Mouse (Mus musculus) lung, embryonic 14.5 days (tissue): ENCODE results near the gene Prdm8. TPM values are rescaled to one million over a fixed set of nuclear protein-coding genes. Genes with fewer than 3 reads are reported as not detected.

Source experiments
- ATAC-seq: fragments of 200-750 bp; cut with Nextera tagmentation; 2 replicates; pipeline ENCODE4 v1.8.0; 2017; ENCODE audit warnings: mild to moderate bottlenecking, moderate TSS enrichment, moderate library complexity; ENCODE audit not compliant: insufficient read depth
- DNase-seq: peaks from one replicate; pipeline ENCODE4 v3.0.0-alpha.2; 2015
- H3K27ac ChIP-seq: fragments of 300-500 bp; sonication (generic); 2 replicates; pipeline ENCODE4 v1.5.1; 2014; ENCODE audit warnings: low read depth, mild to moderate bottlenecking, moderate library complexity
- H3K27me3 ChIP-seq: fragments of 300-500 bp; sonication (generic); 2 replicates; pipeline ENCODE4 v1.6.1; 2014; ENCODE audit warnings: low read length, control low read depth; ENCODE audit not compliant: insufficient read depth
- H3K36me3 ChIP-seq: fragments of 300-500 bp; sonication (generic); 2 replicates; pipeline ENCODE4 v1.6.1; 2014; ENCODE audit warnings: control low read depth; ENCODE audit not compliant: insufficient read depth
- H3K4me1 ChIP-seq: fragments of 300-500 bp; sonication (generic); 2 replicates; pipeline ENCODE4 v1.6.1; 2014; ENCODE audit warnings: antibody characterized with exemption, control low read depth; ENCODE audit not compliant: insufficient read depth
- H3K4me2 ChIP-seq: fragments of 300-500 bp; sonication (generic); 2 replicates; pipeline ENCODE4 v1.6.1; 2014; ENCODE audit warnings: mild to moderate bottlenecking
- H3K4me3 ChIP-seq: fragments of 300-500 bp; sonication (generic); 2 replicates; pipeline ENCODE4 v1.5.1; 2014; ENCODE audit warnings: low read depth, low read length
- H3K9ac ChIP-seq: fragments of 300-500 bp; sonication (generic); 2 replicates; pipeline ENCODE4 v1.6.1; 2014
- H3K9me3 ChIP-seq: fragments of 300-500 bp; sonication (generic); 2 replicates; pipeline ENCODE4 v1.6.1; 2016; ENCODE audit warnings: low read depth, low read length, control low read depth
- CTCF ChIP-seq: IDR thresholded peaks from 2 replicates; pipeline ENCODE4 v1.5.1; 2016; ENCODE audit warnings: antibody characterized with exemption, low read depth
- WGBS: fragments of 180-500 bp; shearing (Covaris S2); extraction: QIAGEN DNeasy Blood & Tissue Kit; methylation state at CpG from one replicate; pipeline ENCODE4 v1.1.7; 2014; 5-methylcytosine and 5-hydroxymethylcytosine counted together
- polyA plus RNA-seq: library from polyadenylated mRNA; unstranded; fragments of >200 nt; fragmentation: Nextera tagmentation; extraction: Ambion mirVana; gene quantifications from 2 replicates; pipeline ENCODE4 v1.2.1, GENCODE M21; 2014

Prdm8 gene
- polyA plus RNA-seq, 1 experiment from 2014 or later, result 1.1 TPM

- 0 out of 2 replicates have a peak, but pooled peaks cover 3% of the 10 kb centered on the region for H3K4me1 ChIP-seq
- TF ChIP-seq CTCF, result no peak
- H3K9ac ChIP-seq, result no peak overlapping the region
- no peaks in the 10 kb centered on the region for H3K36me3 ChIP-seq
- H3K4me2 ChIP-seq, result peak overlapping the region; percentile 70
- ATAC-seq (no peak), DNase-seq (peak; percentile 28)
- H3K27me3 ChIP-seq, result peaks cover 75% of the 10 kb centered on the region
- peak overlapping the region; percentile 48 for H3K4me3 ChIP-seq
- no peak overlapping the region for H3K27ac ChIP-seq
- H3K9me3 ChIP-seq, result no peaks in the 10 kb centered on the region
- under 1% methylated on average over 37 of the region's 37 CpGs for WGBS
Measured at GRCm38 (mm10) chr5:98168356-98169285, 1.6 kb downstream of the Prdm8 start.

- ATAC-seq, result no peak
- peak overlapping the region; percentile 48 for H3K4me3 ChIP-seq
- peak overlapping the region; percentile 70 for H3K4me2 ChIP-seq
- DNase-seq, result peak; percentile 41
- H3K9ac ChIP-seq, result no peak overlapping the region
- peaks cover 82% of the 10 kb centered on the region for H3K27me3 ChIP-seq
- H3K36me3 ChIP-seq, result no peaks in the 10 kb centered on the region
- 4% methylated on average over 30 of the region's 30 CpGs for WGBS
- H3K4me1 ChIP-seq, result 0 out of 2 replicates have a peak, but pooled peaks cover 3% of the 10 kb centered on the region
- TF ChIP-seq CTCF, result no peak
- H3K27ac ChIP-seq, result no peak overlapping the region
- H3K9me3 ChIP-seq, result no peaks in the 10 kb centered on the region
Measured at GRCm38 (mm10) chr5:98169376-98170351, 2.7 kb downstream of the Prdm8 start.

- WGBS, result 16% methylated on average over 9 of the region's 9 CpGs
- DNase-seq, result no peak
- Histone ChIP-seq H3K36me3 (no peaks in the 10 kb centered on the region), H3K27ac (no peak overlapping the region), H3K4me3 (no peak overlapping the region), H3K9me3 (no peaks in the 10 kb centered on the region), H3K9ac (no peak overlapping the region), H3K4me1 (0 out of 2 replicates have a peak, but pooled peaks cover 3% of the 10 kb centered on the region), H3K27me3 (peaks cover 83% of the 10 kb centered on the region), H3K4me2 (no peak overlapping the region)
- no peak for TF ChIP-seq CTCF
- ATAC-seq, result no peak
Measured at GRCm38 (mm10) chr5:98171651-98172230, 4.7 kb downstream of the Prdm8 start.

- Histone ChIP-seq H3K4me1 (0 out of 2 replicates have a peak, but pooled peaks cover 3% of the 10 kb centered on the region), H3K9ac (no peak overlapping the region), H3K9me3 (no peaks in the 10 kb centered on the region), H3K4me2 (no peak overlapping the region), H3K27ac (no peak overlapping the region), H3K36me3 (no peaks in the 10 kb centered on the region), H3K27me3 (peaks cover 84% of the 10 kb centered on the region), H3K4me3 (no peak overlapping the region)
- TF ChIP-seq CTCF, result no peak
- ATAC-seq (no peak), DNase-seq (no peak)
- 8% methylated on average over 15 of the region's 15 CpGs for WGBS
Measured at GRCm38 (mm10) chr5:98172502-98173181, 5.6 kb downstream of the Prdm8 start.

GRCm38 (mm10) chr5:98173694-98174093, 6.7 kb downstream of the Prdm8 start:
- peaks cover 87% of the 10 kb centered on the region for H3K27me3 ChIP-seq
- no peak overlapping the region for H3K4me2 ChIP-seq
- no peak overlapping the region for H3K9ac ChIP-seq
- ATAC-seq (no peak), DNase-seq (no peak)
- H3K9me3 ChIP-seq, result no peaks in the 10 kb centered on the region
- no peak overlapping the region for H3K27ac ChIP-seq
- no peak for TF ChIP-seq CTCF
- no peaks in the 10 kb centered on the region for H3K36me3 ChIP-seq
- no peak overlapping the region for H3K4me3 ChIP-seq
- H3K4me1 ChIP-seq, result no peaks in the 10 kb centered on the region

GRCm38 (mm10) chr5:98179606-98180005, 12.6 kb downstream of the Prdm8 start:
- TF ChIP-seq CTCF, result no peak

More at GRCm38 (mm10) chr5:98179606-98180005, 12.6 kb downstream of the Prdm8 start:
- ATAC-seq (no peak), DNase-seq (no peak)
- no peaks in the 10 kb centered on the region for H3K9me3 ChIP-seq
- H3K4me3 ChIP-seq, result no peak overlapping the region
- H3K27ac ChIP-seq, result no peak overlapping the region
- no peak overlapping the region for H3K9ac ChIP-seq
- no peaks in the 10 kb centered on the region for H3K36me3 ChIP-seq
- peaks cover 94% of the 10 kb centered on the region for H3K27me3 ChIP-seq
- H3K4me2 ChIP-seq, result no peak overlapping the region
- WGBS, result 2% methylated on average over 12 of the region's 12 CpGs
- H3K4me1 ChIP-seq, result no peaks in the 10 kb centered on the region
